Mouse (Mus musculus): ENCODE results near the gene Ddx17. TPM values are rescaled to one million over a fixed set of nuclear protein-coding genes. Genes with fewer than 3 reads are reported as not detected.

Ddx17 gene
- polyA plus RNA-seq (2017; shearing (Covaris generic)): 10 to 100 TPM; 28.9 to 39.9 TPM

DNA sequence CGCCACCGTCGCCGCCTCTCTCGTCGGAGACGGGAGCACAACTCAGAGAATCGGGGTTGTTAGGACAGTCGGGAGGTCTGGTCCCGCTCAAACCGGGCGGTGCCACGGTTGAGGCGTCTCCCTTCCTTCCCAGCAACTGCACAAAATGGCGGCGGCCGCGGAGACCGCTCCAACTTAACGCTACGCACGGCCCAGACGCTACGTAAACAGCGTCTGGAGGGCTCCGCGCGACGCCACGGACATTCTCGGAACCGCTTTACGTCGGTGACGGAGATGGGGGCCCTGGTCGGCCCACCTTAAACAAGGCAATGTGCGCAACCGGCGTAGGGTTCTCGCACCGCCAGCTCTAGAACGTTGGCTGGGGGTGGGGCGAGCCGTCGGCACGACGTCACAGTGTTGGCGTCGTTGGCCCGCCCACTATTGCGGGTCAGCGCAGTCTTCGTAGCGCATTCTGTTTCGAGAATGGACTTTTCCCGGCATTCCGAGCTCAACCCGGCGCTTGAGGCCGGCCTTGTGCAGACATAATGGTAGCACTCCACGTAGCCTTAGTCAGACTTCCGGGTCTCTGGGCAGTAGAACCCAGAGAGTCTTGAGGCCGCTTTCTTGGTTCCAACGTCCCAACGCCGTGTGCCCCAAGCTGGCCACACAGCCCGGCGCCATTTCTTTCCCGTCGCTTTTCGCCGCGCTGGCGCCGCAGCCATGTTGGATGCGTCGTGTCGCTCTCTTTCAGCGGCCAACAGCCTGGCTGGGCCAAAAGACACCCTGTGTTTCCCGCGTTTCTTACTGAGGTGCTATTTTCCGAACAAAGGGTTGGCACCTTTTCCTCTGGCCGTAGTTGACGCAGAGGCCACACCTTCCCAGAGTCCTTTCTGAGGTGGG, at the start of gene Ddx17:
TSS of gene Ddx17 (minus strand) at position 332 of the 879 bp plus-strand sequence.
- ATAC-seq: peak; percentile 91

DNA sequence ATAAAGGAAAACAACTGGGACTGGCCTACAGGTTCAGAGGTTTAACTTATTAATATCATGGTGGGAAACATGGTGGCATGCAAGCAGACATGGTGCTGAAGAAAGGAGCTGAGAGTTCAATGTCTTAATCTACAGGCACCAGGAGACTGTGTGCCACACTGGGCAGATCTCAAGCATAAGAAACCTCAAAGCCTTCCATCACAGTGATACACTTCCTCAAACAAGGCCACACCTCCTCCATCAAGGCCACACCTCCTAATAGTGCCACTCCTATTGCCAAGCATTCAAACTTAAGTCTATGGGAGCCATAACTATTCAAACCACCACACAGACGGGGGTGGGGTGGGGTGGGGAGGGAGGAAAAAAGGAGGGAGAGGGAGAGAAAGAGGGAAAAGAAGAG, 35.0 kb upstream of the Ddx17 start:
- no peak for ATAC-seq

DNA sequence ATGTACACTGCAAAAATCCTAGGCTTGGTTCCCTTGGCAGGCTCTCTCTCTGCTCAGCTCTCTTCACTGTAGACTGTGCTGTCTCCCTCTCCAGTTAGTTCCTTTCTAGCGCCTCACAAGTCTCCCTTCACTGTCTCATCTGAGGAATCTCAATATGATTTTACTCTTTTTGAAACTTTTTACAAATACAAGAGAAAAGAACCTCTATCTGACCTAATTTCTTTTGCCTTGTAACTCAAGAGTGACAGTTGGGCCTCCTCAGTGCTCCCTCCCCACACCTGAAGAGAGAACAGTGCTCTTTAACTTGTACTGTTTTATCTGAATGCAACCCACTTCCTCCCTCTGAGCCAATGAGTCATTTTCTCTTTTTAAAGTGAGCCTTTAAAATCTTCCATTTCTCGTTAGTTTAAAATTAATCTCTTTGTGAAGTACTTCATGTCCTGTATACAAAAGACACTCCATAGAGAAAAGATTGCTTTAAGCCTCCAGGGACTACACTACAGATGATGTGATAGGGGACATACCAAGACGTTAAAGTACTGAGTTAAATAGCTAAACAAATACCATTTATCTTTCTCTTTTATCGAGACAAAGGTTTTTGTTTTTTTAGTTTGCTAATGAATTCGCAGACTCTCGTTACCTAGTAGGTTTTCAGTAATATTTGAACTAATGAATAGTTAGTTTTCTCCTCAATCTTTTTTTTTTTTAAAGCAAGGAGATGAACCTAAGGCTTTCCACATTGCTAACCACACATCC, 31.3 kb upstream of the Ddx17 start:
- ATAC-seq: peak; percentile 95

DNA sequence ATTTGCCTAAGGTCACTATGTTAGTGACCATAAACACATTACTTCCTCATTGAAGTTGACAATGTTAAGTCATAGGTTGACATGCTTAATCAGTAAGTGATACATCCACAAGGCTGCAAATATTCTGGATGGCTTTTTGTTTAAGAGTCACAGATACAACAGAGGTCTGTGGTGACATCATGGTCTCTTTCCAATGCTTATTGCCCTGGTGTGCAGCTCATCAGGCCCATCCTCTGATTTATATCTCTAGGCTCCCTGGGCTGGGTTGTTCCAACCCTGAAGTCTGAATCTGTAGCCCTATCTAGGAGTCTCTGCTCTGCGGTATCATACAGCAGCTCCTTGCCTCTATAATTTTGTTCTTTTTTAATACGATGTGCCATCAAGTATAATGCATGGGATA, 30.4 kb upstream of the Ddx17 start:
- ATAC-seq: no peak

DNA sequence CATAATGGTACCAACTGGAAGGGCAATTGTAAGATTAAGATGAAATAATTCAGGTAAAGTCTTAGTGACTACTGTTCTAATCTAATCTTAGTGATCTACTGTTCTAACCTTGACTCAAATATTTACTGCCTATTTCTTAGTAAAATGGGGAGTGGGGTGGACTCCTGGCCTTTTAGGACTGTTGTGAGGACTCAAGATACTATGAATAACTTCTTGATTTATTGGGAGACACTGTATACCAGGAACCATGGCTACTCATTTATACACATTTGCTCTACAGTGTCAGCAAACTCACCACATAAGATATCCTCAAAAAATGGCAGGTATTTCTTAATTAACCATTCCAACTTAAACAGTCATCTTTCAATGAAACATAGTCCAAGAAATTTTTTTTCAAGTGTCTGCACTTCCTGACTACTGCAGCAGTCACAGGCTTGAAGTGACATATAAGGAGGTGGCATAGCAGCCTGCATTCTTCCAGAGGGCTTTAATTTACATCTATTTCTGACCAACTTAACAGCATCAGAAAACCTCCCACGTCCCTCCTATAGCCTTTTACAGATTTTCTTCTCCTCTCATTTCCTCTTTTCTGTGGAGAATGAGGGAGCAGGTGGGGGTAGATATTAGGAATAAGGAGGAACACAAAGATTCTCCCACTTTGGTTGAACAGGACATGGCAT, 29.1 kb upstream of the Ddx17 start:
- no peak for ATAC-seq

DNA sequence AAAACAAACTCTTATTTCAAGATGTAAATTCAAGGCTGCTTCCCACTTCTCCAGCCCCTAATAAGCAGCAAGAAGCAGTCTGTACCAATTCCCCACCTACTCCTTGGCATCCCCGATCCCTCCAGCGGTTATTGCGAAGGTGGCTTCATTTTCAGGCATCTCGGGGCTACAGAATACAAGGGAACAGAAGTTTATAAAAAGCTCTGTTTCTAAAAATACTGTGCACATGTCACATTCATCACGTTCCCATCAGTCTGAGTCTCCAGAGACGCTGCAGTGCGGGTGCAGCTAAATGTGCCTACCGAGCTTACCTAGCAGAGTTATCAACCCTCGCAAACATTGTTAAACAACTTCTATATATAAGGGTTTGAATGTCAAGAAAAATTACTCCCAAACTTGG, 15.9 kb upstream of the Ddx17 start:
- ATAC-seq: no peak

DNA sequence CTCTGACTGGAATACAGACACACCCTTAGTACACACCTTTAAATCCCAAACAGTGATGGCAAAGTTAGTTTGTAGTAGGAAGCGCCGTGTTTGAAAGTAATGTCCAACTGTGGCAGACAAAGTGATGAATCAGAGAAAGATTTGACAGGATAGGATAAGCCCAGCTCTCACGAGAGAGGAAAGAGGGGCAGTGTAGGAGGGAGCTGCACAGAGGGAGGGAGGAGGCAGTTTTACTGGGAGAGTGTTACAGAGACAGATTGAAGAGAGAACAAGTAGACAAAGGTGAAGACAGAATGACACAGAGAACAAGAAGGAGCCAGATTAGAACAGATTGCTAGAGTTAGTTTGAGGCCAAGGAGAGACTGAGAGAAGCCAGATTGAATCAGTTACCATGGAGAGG, 13.1 kb upstream of the Ddx17 start:
- no peak for ATAC-seq

DNA sequence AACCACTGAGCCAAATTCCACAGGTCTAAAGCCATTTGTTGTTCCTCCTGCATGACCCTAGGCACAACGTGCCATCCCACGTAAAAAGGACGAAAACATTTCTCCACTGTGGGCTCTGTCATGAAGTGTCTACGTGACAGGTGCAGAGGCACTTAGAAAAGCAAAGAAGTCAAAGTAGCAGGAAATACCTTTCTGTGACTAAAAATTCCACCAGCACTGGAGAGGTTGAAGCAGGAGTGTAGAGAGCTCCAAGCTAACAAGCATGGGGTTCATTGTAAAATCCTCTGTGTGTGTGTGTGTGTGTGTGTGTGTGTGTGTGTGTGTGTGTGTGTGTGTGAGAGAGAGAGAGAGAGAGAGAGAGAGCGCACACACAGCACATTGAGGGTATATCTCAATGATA, 6.0 kb upstream of the Ddx17 start:
- no peak for ATAC-seq

DNA sequence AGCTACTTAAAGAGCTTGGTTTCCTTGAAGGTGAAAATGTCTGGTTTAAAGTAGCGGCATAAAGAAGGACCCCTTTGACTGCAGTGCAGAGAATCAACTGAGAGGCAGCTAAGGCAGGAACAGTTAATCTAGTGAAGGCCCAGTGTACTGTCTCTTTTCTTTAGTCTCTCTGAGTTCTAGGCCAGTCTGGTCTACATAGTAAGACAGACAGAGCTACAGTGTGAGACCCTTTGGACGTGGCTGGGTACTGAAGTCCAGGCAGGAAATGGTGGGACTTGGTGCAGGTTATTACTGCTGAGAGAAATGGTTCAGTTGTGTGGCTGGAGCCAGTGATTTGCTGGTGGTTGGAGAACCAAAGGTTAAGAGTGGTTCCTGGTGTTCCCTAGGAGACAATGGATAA, 1.7 kb upstream of the Ddx17 start:
- no peak for ATAC-seq

DNA sequence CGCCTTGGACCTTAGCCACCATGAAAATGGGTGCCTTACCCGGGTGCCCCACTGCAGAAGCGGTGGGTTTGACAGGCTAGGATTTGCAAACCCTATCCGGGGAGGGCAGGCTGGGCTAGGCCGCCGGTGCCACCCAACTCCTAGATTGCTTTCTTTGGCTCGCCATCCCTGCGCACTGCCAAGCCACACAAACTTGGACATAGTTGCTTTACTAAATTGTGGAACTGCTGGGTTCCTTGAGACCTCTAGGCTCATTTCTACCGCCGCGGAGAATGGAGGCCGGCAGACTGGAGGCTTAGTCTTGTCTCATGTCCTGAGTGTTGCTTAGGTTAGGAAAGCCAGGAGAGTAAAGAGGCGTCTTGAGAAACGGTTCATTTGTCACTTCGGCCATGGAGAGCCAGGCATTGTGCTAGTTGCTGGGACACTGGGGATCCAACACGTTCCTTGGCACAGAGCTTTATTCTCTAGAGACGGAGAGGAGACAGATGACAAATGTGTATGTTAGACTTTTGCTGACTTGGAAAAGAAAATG, 814 bp upstream of the Ddx17 start:
- ATAC-seq: no peak

DNA sequence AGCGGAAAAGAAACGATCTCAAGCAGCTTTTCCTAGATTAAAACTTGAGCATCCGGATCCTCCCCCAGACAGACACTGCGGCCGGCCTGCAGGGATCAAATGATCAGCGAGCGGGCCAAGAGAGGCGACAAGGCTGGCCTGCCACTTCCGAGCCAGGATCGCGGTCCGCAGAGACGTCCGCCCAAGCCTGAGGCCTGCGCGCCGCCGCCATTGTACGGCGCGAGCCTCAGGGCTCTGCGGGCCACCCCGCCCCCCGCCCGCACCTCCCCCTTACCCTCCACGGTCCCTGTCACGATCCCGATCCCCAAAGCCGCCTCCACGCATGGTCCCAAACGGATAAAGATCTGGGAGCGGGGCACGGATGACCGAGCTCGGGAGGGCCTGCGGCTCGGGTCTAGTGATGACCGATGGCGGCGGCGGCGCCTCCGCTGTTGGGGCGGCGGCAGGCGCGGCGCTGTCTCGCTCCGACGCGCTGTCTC, 581 bp downstream of the Ddx17 start:
- peak; percentile 22 for ATAC-seq

DNA sequence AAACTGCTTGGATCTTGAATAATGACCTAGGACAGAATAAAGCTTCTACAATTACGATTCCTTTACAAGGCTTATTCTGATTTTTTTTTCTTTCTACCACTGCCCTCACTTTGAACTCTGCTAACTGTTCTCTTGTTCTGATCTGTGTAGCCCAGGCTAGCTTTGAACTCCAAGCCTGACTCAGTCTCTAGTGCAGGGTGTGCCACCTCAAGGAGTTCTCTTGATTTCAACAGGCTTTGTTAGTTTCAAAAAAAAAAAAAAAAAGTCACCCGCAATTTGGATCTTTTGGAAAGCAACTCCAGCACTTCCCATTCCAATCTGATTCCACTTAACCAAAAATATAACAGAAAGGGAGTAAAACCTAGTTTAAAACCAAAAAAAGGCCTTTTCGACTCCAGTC, 1.0 kb downstream of the Ddx17 start:
- ATAC-seq: no peak

DNA sequence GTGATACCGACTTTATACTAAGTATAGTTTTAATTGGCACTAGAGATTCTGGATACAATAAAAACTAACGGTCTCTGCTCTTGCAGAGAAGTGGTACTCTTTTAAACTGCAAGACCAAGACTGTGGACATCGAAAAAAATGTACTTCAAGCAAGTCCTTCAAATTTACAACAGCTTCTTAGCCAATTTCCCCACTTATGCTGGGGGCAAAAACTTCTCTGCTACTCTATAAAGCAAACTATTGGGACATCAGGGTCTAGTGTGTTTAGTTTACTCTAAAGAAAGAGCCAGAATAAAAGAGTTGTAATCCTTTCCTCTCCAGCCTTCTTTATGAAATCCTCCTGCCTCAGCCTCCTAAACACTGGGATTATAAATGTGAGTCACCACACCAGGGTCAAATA, 2.6 kb downstream of the Ddx17 start:
- ATAC-seq: no peak

DNA sequence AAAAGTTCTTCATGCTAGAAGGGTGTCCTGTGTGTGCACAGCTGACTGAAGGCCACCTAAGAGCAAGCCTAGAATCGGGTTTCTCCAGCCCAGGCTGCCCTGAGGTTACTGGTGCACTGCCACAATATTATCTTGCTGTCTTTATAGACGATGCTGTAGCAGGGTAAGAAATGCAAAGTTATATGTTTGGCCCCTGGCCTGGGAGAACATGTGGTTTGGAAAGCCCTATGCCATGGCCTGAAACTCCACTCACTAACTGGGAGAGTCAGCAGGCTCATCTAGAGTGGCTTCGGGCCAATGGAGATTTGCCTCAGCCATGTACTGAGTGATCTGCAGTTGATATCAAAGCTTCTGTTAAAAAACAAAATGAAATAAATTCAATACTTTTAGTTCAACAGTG, 12.7 kb downstream of the Ddx17 start:
- no peak for ATAC-seq

DNA sequence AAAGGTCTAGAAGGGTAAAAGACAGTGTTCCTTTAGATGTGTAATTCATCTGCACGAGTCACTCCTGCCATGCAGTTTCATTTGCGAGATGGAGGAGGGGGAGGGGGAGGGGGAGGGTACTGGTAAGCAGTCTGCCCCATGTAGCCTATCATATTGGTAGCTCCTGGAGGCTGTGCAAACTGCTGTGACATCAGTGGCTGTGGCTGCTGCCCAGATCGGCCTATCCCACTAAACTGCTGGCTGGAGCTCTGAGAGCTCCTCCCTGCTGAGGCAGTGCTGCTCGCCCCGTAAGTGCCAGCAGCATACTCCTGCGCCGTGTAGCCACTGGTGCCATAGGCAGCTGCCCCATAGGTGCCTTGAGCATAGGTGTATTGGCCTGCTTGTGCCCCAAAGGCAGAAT, 16.6 kb downstream of the Ddx17 start:
- no peak for ATAC-seq

DNA sequence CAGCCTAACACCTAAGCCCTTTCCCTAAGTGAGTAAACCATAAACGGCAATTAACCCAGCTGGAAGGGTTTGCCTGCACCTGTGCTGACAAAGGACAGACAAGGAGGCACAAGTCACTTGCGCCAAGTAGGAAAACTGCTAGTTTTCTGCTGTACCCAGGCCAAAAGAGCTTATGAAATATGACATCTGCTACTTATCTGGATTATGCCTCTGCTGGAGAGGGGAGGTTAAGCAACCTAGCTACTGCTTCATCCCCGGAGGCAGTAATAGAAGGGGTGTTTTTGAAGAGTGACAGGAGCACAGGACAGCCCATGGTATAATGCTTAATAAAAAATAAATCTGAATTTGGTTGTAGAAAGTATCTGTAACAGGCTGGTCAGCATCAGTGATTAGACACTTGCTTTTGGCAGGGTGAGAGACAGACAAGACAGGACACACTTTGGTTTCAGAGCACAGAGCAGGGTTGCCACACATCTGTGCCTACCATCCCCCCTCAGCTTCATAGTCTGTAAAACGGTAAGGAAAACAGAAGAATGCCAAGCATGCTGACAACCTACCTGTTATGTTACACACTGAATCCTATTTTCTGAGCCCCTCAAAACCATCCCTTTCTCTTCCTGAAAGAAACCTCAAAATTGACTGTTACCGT, 18.4 kb downstream of the Ddx17 start:
- no peak for ATAC-seq

DNA sequence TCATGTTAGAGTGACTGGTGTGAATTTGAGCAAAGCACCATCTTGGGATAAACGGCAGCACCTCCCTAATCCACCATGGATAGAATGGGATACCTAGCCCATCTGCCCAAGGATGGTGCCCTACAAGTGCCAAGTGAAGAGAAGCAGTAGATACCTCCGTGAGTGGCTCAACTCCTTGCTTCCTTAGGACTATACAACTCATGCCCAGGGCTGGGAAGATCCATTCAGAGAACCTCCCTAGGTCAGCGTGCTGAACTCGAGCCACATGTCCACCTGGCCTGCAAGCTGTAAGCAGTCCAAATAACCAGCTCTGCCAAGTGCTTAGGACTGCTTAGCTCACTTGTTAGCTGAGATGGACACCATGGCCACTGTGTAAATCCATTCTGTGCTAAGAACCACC, 19.3 kb downstream of the Ddx17 start:
- no peak for ATAC-seq

DNA sequence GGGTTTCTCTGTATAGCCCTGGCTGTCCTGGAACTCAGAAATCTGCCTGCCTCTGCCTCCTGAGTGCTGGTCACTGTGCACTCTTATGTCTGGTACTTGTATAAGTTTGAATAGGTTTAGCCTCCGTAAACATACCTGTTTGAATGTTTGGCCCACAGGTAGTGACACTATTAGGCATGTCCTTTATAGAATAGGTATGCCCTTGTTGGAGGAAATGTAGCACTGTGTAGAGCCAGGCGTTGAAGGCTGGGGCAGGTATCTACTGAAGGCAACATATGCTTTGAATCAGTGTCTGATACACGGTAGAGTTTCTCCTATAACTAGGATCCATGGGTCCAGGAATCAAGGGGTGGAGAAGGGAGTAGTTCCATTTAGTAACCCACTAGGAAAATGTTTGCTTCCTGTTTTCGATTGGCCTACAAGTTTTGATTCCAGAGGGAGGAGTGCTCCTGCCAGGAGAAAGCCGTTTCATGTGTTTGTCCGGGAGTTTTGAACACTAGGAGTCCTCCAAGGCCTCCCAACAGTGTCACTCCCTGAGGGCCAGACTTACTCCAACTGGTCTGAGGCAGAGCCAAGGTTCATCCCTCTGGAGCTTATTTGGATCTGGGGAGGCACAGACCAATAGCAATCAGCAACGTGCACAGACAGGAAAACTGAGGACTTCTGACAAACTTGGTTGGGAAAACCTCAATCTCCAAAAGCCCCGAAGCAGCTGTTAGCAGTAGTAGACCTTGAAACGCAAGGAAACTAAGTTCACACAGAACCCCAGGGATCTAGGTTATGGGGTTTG, 20.4 kb downstream of the Ddx17 start:
- ATAC-seq: no peak

DNA sequence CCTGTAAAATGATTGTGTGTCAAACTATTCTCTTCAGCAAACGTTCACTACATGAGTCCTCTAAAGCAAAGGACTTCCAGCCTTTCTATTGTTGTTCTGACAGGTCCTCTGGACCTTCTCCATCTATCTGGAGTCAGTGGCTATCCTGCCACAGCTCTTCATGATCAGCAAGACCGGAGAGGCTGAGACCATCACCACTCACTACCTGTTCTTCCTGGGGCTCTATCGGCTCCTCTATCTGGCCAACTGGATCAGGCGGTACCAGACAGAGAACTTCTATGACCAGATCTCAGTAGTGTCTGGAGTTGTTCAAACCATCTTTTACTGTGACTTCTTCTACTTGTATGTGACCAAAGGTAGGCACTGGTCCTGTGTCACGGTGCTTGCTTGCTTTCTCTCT, 21.0 kb downstream of the Ddx17 start:
- no peak for ATAC-seq

DNA sequence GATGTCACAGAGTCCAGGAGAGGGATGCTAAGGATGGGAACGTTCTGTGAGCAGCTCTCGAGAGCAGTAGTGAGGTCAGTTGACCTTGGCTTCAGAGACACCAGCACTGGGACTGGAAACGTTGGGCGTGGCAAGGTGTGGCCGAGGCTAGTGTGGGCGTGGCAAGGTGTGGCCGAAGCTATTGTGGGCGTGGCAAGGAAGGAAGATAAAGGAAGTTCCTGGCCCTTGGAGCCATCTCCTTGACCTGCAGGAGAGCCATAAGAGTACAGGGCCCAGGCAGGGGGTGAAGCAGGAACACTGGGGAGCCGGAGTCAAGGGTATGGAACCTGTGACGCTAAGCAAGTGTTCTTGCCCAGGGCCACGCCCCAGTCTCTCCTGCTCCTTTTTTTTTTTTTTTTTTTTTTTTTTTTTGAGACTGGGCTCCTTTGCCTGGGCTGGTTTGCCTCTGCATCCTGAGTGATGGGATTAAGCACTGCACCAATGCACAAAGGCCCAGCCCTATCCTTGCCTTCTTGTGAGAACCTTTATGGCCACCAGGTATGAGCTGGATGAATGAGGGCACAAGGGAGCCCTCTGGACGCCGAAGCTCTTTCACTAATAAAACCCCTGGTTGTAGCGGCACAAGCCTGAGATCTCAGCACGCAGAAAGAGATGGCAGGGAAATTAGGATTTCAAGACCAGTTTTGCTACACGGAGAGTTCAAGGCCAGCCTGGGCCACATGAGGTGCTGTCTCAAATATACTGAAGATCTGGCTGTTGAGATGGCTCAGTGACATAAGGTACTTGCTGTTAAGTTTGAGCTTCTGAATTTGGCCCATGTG, 26.9 kb downstream of the Ddx17 start:
- no peak for ATAC-seq

DNA sequence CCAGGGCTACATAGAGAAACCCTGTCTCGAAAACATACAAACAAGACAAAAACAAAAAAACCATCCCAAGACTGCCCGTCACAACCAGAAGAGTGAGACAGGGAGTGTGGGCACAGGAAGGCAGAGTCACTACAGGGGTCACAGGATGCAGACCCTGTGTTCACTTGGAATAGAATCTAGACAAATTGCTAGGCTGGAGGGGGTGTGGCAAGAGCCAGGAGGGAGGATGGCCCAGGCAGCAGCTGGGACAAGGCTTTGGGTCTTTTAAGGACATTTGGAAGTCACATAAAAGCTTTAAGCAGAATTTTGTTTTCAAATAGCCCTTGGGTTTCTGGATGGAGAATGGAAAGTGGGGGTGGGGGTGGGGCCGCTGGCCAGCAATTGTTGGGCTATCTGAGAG, 28.0 kb downstream of the Ddx17 start:
- ATAC-seq: no peak

Measured in CD4-positive, CD25-positive, alpha-beta regulatory T cell, adult 4 months (primary cell).